Mouse (Mus musculus) kidney, adult 8-10 months (tissue): Measurements from ENCODE around the gene Ppcdc.

Experiments
- DNase-seq, 2 experiments: peaks; one replicate each; pipeline ENCODE4 v3.0.0; 2022

Gene Ppcdc

DNA sequence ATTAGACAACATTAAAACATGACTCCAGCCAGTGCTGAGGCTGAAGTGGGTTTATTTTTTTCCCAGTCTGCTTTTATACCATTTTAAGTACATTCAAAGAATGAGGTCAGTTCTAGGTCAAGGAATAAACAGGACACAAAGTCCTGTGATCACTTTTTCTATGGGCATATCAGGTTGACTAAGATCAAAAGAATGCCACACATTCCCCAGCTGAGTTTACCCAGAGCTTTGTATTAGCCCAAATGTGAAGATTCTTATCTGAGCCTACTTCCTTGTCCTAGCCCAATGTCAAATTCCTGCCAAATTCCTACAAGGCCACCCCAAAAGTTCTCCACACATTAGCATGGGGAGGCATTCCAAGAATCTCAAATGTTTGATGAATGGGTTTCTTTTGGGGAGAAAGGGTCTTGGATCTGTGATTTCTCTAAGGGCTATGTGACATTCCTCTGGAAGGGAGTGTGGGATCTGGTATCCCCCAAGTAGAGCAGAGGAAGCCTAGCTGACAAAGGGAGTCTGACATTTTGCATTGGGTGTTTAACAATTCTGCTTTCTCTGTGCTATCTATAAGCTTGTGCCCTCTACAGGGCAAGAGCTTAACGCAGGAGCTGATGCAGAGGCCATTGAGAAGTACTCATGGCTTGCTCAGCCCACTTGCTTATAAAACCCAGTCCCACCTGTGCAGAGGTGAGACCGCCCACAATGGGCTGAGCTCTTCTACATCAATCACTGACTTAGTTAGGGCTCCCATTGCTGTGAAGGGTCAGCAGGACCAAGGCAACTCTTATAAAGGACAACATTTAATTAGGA, 85.3 kb downstream of the Ppcdc start:
- DNase-seq: no peak

DNA sequence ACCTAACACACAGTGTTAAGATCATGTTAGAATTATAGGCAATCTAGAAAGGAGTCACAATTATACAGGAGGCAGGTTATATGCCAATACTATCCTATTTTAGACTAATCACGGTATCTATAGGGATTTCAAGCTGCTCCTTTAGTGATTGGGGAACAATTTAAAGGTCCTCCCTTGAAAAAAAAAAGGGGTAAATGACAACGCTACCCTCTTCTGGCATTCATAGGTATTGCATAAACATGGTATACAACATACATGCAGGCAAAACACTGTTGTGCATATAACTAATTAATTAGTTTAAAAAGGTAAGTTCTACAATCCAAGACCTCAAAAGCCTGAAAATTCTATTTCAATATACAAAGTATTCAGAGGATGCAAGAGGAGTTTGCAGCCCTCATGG, 88.6 kb downstream of the Ppcdc start:
- DNase-seq: no peak

- DNase-seq: no peak
Measured at GRCm38 (mm10) chr9:57345902-57346301, 94.0 kb downstream of the Ppcdc start.

GRCm38 (mm10) chr9:57343752-57344151, 96.2 kb downstream of the Ppcdc start:
- DNase-seq: no peak

GRCm38 (mm10) chr9:57342906-57343474, 96.9 kb downstream of the Ppcdc start:
- no peak for DNase-seq

- peak in 1 of 2 experiments; percentile 9 for DNase-seq
Measured at GRCm38 (mm10) chr9:57342186-57342585, 97.7 kb downstream of the Ppcdc start.

GRCm38 (mm10) chr9:57340361-57340760, 99.6 kb downstream of the Ppcdc start:
- DNase-seq: no peak

DNA sequence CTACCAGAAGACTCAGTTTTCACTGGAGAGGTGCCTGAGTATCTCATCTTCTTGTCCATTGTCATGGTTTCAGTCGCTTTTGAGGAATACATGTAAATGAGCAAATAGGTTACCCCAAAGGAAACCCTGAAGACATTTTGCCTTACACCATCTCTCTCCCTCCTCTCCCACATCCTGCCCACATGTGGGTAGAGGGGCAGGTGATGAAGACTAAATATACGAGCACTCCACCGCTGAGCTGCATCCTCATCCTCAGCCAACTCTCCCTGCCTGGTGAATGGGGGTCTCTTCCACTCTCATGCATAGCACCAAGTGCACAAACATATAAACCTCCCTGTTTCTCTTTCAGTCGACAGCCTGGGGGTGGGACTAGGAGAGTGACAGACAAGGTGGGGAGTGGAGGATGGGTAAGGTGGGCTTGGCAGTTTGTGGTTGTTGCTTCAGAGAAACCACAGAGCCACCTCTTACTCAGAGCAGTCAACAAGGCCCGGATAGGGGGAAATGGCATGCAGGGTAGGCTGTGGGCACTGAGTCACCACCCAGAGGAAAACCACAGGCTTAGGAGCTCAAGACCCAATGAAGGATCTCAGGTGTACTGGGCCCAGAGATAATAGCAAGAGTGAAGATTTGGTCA, 100.2 kb downstream of the Ppcdc start:
- DNase-seq: no peak

DNA sequence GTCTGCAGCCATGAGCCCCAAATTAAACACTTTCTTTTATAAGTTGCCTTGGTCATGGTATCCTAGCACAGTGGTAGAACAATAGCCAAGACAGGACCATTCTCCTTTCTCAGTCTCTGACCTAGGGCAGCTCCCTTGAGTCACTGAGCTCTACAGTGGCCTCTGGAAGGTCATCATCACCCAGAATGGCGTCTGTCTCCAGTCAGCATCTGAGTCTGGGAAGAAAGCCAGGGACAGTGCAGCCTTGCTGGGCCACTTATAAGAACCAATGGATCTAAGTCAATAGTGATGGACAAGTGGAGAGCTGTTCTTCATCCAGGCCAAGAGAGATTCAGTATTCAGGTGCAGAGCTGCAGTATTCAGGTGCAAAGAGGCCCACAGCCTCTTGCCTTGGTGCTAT, 101.2 kb downstream of the Ppcdc start:
- DNase-seq: no peak
